Mouse (Mus musculus): ENCODE results near the gene Vps51.

Gene Vps51

DNA sequence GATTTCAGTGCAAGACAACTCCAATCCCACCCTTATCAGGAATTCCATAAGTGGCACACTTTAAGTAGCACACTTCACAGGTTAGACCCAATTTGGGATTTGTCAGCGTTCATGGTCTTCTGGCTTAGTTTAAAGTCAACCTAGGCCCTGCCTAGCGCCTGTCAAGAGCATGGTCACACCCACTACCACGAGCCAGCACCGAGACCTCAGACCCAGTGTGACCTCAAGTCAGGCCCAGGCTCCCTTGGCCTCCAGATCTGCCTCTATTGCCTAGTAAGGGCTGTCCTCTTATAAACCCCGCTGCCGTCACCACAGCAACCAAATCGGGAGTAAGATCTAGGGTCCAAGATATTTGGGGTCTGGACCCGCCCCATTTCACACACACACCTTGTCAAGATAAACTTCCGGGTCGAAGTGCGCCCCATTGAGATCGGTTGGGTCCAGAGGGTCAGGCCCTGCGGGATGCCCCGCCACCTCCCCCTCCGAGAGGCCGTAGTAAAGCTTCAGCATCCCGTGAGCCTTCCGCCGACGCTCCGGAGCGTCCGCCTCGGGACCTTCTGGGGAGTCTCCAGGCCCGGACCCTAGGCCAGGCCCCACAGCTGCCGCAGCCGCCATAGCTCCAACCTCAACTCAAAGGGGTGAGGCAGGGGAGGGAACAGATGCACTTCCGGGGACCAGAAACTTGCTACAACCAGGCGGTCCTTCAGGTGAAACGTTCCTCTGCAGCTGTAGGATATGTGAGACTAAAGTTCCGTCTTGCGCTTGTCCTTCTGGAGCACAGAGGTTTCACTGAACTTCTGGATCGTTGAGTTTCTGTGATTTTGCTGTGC, at the start of gene Vps51:
Vps51 (minus strand) TSS at position 668 of the 830 bp plus-strand sequence.
- DNase-seq (ENCODE audit: low spot score in 2 of 2): peak; percentile 91 to 92

DNA sequence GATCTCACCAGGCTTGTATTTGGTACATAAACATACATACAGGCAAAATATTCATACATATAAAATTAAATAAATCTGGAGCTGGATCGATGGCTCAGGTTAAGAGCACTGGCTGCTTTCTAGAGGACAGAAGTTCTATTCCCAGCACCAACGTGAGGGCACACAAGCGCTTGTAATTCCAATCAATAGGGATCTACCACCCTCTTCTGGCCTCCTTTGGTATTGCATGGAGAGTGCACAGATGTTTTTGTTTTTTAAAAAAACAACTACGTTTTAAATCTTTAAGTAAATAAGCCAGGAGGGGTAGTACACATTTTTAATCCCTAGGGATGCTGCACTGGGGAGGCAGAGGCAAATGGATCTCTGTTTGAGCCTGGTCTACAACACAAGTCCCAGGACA, 49.3 kb upstream of the Vps51 start:
- peak in 1 of 2 experiments; percentile 34 for DNase-seq (ENCODE audit: low spot score in 2 of 2)

- DNase-seq (ENCODE audit: low spot score in 2 of 2): no peak
These were observed 47.9 kb upstream of the Vps51 start for GRCm38 (mm10) chr19:6124898-6125297.

DNA sequence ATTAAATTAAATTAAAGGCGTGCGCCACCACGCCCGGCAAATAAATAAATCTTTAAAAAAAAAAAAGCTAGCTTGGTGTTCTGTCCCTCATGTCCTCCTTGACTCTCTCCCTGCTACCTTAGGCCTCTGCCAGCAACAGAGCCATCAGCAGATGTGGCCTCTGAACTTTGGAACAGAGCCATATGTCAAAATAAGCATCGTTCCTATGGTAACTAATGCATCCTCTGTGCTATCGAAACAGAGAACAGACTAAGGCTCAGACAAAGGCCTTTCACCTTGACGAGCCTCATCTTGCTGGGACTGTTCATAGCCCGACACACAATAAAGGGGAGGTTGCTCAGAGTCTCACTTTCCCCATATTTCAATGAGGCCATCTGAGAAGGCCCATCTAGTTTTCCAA, 46.3 kb upstream of the Vps51 start:
- no peak for DNase-seq (ENCODE audit: low spot score in 2 of 2)

DNA sequence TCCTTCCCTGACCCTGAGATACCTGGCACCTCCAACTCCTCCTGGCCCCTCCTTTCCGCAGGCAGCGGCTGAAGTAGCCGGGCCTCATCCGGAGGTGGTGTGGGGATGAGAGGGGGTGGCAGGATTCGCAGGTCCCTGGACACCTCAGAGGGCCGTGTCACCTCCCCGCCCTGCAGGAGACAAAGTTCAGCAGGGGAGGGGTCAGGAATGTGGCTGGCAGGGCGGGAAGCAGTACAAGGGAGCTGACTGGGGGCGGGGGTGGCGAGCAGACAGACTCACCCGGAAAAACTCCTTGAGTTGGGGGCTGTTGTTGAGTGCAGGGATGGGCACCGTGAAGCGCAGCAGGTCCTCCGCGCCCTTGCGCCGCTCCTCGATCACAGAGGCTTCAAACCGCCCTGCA, 44.7 kb upstream of the Vps51 start:
- DNase-seq (ENCODE audit: low spot score in 2 of 2): no peak

GRCm38 (mm10) chr19:6118677-6119185, 41.7 kb upstream of the Vps51 start:
- DNase-seq (ENCODE audit: low spot score in 2 of 2): no peak

DNA sequence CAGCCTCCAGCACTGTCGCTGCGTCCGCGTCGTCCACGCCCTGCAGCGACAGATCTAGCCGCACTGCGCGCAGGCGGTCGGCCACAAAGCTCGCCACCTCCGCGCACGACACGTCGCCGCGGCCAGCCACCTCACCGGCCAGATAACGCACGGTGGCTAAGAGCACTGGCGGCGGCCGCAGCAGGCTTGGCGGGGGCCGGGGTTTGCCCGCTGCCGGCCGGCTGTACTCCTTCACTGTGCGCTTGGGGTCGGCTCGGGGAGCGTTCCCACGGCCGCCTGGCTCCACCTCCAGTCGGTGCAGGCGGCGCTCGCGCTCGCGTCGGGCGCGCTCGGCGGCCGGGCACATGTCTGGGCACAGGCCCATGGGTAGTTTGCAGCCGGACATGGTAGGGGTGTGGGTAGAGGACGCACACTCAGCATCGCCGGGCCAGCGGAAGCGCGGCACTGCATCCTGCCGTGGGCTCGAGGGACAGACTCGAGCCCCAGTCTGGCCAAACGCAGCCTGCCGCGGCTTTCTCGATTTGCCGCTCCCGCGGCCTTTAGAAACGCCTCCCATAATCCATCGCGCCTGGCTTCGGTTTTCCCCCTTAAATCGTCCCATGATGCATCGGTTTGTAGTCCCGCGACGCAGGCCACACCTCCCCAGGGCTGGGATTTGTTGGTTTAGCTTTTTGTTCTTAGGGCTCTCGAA, 41.1 kb upstream of the Vps51 start, which contains the start of gene Sac3d1:
Sac3d1 (minus strand) TSS at position 665 of the 691 bp plus-strand sequence.
- peak; percentile 91 to 93 for DNase-seq (ENCODE audit: low spot score in 2 of 2)

- DNase-seq (ENCODE audit: low spot score in 2 of 2): no peak
These were observed 40.4 kb upstream of the Vps51 start for GRCm38 (mm10) chr19:6117346-6117985.

DNA sequence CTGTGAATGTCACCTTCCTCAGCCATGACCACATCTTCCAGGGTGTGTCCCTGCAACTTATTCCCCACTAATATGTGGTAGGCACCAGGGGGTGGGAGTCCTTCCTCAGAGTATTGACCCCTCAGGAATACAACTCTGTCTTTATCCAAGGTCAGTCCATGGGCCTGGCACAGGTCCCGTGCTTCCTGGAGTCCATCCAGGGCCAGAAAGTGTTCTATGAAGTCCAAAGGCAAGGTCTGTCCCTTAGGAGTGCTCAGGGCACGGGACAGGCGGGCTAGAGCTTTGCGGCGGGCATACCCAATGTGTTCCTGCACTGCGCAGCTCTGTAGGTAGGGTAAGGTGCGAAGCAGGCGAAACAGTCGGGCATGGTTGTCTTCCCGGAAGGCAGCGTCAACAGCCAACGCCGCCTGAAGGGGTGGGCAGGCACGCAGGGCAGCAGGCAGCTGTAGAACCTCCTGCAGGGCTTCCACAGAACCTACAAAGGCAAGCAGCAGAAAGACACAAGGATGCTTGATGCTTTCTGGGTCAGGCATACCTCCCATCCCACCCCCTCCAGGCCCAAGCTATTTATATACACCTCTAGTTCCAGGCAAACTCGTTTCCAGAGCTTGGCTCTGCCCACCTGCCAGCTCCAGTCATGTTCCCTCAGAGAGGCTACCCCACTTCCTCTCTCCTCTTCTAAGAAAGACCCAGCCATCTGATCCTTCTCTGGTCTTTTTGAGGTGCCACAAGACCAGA, 39.3 kb upstream of the Vps51 start:
- DNase-seq (ENCODE audit: low spot score in 2 of 2): peak in 1 of 2 experiments; percentile 15

GRCm38 (mm10) chr19:6113116-6113515, 36.1 kb upstream of the Vps51 start:
- DNase-seq (ENCODE audit: low spot score in 2 of 2): no peak

DNA sequence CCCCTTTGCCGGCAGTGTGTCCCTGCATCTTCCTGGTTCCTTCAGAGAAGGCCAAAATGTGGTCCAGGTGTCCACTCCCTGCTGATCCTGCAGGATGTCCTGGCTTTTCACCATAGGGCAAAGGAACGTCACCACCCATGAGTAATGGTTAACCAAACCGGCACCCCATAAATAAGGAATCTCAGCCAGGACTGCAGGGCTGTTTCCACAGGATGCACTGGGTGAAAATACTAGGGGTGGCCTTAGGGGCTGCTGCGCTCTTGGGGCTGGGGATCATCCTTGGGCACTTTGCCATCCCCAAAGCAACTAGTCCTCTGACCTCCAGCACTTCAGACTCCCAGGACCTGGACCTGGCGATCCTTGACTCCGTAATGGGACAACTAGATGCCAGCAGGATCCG, 28.6 kb upstream of the Vps51 start, which contains the start of gene Naaladl1:
Naaladl1 (plus strand) TSS at position 197 of the 400 bp plus-strand sequence.
- DNase-seq (ENCODE audit: low spot score in 2 of 2): no peak

DNA sequence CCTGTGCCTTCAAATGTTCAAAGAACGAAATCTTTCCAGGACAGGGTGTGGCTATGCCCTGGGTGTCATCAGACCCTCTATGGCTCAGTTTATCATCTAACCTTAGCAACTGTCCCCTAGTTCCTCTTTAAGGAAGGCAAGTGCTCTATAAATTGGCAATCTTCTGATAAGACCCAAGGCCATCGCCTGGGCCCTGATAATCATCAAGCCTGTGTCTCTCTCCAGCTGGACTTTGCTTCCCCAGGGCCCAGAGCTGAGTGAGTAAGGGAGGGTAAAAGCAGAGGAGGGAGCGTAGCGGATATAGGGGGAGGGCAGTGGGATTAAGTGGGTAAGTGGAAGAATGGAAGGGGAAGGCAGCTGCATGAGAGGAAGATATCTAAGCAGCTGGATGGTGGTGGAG, 27.4 kb upstream of the Vps51 start:
- DNase-seq (ENCODE audit: low spot score in 2 of 2): no peak

DNA sequence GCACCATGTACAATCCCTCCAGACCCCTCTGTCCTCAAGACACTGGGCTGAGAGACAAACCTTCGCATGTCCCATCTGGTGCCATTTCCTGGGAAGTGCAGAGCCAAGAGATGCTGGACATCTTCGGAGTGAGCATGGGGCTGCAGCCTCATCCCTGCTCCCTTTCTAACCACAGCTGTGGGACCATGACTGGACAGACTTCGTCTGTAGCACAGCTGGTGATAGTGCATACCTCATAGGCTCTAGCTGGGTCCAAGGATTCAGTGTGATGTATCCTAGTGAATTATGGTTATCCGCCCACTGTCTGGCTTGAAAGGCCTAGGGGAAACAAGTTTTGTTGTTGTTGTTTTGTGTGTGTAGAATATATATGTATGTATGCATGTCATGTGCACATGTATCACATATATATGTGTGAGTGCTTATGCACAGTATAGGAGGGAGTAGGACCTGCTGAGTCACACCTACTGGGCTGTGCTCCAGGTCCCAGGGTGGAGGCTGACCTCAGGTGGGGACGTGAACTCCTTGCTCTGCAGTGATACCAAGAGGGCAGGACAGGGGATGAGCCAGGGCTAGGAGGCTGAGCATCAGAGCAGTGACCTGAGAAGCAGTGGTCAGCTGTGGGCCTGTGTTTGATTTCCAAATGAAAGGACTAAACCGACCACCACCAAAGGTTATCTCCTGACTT, 25.3 kb upstream of the Vps51 start:
- DNase-seq (ENCODE audit: low spot score in 2 of 2): no peak

GRCm38 (mm10) chr19:6101186-6101585, 24.2 kb upstream of the Vps51 start:
- no peak for DNase-seq (ENCODE audit: low spot score in 2 of 2)

DNA sequence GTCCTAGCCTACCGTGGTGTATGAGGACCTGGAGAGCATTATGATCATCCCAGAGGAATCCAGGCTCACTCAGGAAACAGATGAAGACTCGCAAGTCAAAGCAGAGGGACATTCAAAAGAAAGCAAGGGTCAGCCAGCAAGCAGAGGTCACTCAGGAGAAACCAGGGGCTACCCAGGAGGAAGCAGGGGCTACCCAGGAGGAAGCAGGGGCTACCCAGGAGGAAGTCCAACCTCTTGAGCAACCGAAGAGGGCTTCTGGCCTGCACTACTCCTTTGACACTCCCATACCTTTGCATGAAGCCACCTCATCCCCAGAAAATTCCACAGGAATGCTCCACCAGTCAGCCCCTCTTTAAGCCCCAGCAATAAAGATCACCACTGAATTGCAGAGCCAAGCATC, 20.8 kb upstream of the Vps51 start:
- DNase-seq (ENCODE audit: low spot score in 2 of 2): no peak

DNA sequence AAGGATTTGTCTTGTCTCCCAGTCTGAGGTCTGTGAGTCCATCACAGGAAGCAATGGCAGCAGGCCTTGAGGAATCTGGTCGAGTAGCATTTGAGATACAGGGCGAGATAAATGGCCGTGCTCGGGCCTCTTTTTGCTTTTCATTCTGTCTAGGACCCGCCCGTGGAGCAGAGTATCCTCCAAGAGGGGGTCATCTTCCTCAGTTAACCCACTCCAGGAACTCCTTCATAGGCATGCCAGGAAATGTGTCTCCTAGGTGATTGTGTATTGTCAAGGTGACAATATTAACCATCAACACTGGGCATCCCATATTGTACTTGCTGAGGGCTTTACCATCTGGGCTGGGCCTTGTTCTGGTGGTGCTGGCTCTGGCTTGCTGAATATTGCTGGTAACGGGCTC, 17.1 kb upstream of the Vps51 start, which contains the start of gene AC131692.1:
AC131692.1 (plus strand) TSS at position 301 of the 400 bp plus-strand sequence.
- DNase-seq (ENCODE audit: low spot score in 2 of 2): no peak

DNA sequence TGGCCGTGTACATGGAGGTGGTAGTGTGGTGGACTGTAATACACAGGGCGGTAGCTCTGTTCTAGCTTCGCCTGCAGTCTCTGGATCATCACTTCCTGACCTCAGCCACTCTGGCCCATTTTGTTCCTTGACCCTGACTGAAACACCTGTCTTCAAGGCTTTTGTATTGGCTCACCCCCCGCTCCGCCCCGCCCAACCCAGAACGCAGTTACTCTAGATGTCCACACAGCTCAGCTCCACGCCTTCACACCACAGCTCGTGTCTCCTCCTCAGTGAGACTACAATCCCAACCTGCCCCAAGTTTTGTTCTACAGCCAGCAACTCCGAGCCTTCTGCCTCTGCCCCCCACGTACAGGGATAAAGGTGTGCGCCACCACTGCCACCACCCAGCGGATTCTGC, 11.8 kb upstream of the Vps51 start:
- DNase-seq (ENCODE audit: low spot score in 2 of 2): no peak

DNA sequence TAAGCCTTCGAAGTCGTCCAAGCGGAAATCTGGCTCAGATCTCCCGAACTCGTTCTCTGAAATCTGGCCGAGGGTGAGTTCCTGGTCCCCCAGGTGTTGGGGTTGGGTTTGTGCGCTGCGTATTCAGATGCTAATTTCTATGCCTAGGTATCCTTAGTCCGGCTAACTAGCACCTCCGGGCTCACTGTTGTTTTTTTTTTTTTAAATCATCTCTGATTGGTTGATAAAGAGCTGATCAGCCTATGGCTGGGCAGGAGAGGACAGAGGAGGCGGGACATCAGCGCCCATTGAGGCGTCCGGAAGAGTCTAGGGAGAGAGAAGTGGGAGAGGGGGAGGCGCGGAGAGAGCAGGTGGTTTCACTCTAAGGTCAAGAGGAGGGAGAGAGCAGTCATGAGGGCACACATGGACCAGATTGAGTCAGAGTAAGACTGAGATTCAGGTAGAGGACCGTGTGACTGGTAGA, 8.4 kb upstream of the Vps51 start:
- DNase-seq (ENCODE audit: low spot score in 2 of 2): no peak

GRCm38 (mm10) chr19:6084478-6085248, 7.6 kb upstream of the Vps51 start, which contains the start of the genes Zfpl1 and Cdca5:
Gene Zfpl1, minus strand, starts transcription at chr19:6084956.
Gene Cdca5, plus strand, starts transcription at chr19:6084983.
- peak; percentile 95 to 97 for DNase-seq (ENCODE audit: low spot score in 2 of 2)

GRCm38 (mm10) chr19:6082156-6082555, 5.1 kb upstream of the Vps51 start, which contains the start of gene Gm28374:
Gene Gm28374, minus strand, starts transcription at chr19:6082256.
- no peak for DNase-seq (ENCODE audit: low spot score in 2 of 2)
